Mouse (Mus musculus) lung, postnatal 36 days (tissue): Measurements from ENCODE around the gene Zswim4.

Experiments
- DNase-seq: peaks from one replicate; pipeline ENCODE4 v3.0.0; 2022; ENCODE audit warnings: mixed read lengths

Gene Zswim4

GRCm38 (mm10) chr8:84236998-84237473 is at the start of gene Zswim4:
TSS of gene Zswim4 (minus strand) at chr8:84237055.
- peak; percentile 99 for DNase-seq

GRCm38 (mm10) chr8:84285665-84286064 is 48.8 kb upstream of the Zswim4 start:
- DNase-seq: peak; percentile 78

DNA sequence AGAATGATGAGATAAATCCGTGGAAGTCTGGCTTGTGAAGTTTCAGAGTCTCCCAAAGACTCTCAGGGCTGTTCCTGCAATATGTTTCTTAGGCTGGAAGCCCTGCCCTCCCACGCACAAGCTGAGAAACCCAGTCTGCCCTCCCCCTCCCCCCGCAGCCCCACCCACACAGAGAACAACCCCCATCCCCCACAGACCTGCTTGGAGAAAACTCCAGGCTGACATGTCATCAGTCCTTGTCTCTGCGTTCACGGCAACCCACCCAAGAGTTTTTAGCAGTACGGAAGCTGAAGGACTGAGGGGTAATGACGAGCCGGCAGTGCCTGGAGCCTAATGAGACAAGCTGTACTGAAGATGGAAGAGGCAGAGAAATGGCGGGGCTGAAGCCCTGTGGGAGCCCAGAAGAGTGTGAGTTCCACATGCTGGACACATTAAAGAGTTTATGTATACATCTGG is 47.8 kb upstream of the Zswim4 start:
- DNase-seq: peak; percentile 46

DNA sequence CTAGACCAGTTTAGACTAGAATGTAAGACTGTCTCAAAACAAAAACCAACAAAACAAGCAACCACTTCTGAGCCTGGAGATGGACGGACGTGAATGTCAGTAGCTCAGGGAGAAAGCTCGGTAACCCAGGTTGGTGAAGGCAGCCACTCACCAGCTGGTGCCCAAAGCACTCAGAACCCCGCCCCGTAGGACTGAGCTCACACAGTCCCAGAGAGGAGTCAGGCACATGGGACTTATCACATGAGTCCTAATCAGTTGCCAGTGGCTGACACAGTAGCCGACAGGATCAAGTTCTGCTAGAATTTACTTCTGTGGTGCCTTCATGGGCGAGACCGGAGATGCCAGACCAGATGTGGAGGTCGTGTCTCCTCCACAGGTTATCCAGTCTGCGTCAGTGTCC is 43.9 kb upstream of the Zswim4 start:
- DNase-seq: no peak

DNA sequence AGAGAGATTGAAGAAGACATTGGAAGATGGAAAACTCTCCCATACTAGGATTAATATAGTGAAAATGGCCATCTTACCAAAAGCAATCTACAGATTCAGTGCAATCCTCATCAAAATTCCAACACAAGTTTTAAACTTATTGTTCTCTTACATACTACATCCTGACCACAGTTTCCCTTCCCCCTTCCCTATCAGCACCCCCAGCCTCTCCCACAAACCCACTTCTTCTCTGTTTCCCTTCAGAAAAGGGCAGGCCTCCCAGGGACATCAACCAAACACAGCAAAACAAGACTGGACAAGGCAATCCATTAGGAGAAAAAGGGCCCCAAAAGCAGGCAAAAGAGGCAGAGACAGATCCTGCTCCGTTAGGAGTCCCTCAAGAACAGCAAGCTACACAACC is 39.6 kb upstream of the Zswim4 start:
- no peak for DNase-seq

DNA sequence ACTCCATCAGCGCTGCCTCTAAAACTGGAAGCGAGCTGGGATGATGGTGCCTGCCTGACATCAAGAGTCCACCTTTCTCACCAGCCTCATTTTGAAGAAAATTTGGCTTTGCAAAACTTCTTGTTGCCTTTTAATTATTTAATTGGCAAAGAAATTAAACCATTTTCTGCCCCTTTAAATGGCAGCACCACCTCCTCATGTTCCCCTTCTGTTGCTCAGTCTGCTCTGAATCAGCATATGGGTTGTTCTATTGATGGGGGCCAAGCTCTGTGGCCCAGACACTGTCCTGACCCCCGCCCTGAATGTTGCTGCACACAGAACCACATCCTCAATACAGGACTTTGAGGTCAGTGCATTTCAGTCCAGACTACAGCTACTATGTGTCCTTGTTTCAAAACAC is 37.1 kb upstream of the Zswim4 start:
- DNase-seq: no peak

DNA sequence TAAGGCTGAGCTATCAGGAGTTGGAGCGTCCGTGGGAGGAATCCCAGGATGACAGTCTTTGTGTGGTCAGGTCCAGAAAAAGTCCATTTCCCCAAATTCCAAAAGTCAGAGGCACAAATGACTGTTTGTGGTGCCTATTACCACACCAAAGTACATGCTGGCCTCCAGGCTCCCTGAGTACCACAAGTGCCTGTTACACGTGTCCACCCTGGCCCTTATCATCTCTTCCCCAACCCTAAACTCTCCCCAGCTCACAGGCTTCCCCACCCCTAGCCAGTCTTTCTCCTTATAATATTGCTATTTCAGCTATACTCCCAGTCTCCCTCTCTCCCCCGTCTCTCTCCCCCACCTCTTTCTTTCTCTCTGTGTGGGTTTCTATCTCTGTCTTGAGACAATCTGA is 35.4 kb upstream of the Zswim4 start:
- no peak for DNase-seq

GRCm38 (mm10) chr8:84269950-84270773 is 33.3 kb upstream of the Zswim4 start, which contains the start of gene Ccdc130:
TSS of gene Ccdc130 (minus strand) at chr8:84270380.
- DNase-seq: peak; percentile 100

DNA sequence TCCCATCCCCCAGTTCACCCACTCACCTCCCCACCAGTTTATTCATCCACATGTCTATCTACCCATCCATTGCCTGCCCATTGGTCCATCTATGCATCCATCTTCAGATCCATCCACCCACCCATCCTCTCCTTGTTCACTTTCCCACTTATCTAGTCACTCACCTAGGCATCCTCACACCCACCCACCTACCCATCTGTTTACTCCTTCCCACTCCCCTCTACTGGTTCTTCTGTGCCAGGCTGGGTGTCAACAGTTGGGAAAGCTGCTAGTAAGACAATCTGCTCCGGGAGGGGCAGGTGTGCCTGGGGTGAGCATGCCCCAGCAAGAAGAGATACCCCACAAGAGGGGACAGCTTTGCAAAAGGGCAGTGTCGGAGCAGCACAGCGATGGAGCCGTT is 24.2 kb upstream of the Zswim4 start:
- no peak for DNase-seq

DNA sequence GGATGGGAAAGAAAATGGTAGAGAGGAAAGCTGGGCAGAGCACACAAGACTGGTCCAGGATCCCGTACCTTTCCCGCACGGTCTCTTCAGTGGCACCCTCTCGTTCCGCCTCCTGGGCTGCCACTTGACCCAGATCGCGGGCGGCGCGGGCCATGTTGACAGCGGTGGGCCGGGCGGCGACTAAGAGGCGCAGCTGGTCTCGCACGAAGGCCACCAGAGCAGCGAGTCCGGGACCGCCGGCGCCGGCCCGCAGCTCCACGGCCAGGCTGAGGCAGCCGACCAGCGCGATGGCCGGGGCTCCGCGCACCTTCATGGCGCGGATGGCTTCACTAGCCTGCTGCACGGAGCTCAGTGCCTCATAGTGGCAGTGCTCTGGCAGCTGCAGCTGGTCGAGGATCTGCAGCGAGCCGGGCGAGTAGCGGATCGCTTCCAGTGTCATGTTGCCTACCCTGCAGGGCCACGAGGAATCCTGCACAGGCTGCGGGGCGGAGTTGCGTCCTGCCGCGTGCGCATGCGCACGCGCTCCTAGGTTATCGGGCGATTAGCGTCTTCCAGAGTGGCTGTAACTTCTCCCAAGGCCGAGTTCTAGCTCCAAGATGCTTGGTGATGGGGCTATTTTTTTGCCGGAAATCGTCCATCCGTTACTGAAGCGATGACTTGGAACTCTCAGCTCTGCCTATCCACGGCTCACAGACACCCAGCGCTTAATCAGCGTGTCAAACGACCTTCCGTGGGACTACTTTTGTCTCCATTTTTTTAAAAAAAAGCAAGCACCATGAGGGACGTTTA is 20.2 kb upstream of the Zswim4 start, which contains the start of gene Mri1:
Gene Mri1 (minus strand): TSS at position 505 of the 789 bp plus-strand sequence.
- DNase-seq: peak; percentile 87

DNA sequence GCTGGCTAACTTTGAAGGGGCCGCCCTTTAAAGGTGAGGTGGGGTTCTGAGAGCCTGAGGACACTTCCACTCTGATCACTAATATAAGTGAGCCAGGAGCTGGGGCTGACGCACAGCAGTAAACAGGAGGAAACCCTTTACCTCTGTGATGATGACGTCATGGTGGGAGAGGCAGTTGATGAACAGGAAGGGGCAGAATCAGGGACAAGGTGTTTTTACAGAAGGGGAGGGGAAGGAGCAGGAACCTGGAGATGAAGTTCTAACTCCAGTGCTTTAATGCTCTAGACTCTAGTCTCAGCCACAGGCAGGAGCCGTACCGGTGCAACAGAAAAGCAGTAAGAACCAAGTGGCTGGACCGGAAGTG is 19.6 kb upstream of the Zswim4 start:
- DNase-seq: peak; percentile 67

- DNase-seq: no peak
Observed at GRCm38 (mm10) chr8:84255858-84256257, 19.0 kb upstream of the Zswim4 start.

GRCm38 (mm10) chr8:84249257-84250170 is 12.7 kb upstream of the Zswim4 start, which contains the start of gene D8Ertd738e:
TSS of gene D8Ertd738e (minus strand) at chr8:84249719.
- peak; percentile 96 for DNase-seq

DNA sequence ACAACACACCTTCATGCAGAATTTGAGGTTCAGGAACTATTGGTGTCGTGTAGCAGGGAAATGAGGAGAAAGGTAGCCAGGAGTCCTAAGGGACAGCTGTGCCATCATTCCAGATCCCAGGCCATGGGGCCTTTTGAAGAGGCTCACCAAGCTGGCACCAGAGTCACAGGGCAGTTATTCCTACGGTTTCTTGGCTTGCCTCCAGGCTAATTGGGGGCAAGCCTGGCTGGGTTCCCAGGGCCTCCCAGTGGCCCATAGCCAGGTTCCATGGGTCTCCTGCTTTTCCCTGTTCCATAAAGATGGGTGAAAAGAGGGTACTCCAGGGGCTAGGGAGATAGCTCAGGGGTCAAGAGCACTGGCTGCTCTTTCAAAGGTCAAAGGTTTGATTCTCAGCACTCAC is 5.0 kb upstream of the Zswim4 start:
- no peak for DNase-seq

GRCm38 (mm10) chr8:84241167-84241566 is 4.3 kb upstream of the Zswim4 start:
- no peak for DNase-seq

DNA sequence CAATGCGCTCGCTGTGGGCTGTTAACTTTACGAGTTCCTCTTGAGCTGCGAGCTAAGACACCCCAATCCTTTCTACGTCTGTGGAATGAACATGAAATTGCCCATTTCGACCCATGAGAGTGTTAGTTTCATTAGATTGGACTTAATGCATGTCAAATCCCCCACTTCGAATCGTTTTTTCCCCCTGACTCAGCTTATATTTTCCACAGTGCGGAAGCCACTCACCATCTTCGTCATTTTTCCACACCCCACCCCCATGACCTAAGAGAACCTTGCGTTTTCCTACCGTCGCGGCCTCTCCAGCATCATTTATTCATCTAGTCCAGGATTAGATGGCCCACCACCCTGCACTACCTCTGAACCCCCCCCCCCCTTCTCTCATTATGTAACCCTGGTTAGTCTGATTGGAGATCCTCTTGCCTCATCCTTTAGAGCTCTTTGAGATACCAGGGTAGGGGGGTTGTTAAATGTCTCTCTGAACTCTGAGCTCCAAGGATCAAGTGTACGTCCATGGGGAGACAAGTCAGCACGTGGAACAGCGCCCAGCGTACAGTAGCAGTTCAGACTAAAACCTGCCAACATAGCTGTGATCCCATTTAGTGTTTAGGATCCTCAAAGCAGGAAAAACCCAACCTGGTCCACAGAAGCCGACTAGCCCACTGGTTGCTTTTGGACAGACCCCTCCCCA is 831 bp upstream of the Zswim4 start:
- DNase-seq: peak; percentile 46

- no peak for DNase-seq
Observed at GRCm38 (mm10) chr8:84236410-84236997, 351 bp downstream of the Zswim4 start.

GRCm38 (mm10) chr8:84235746-84236409 is 977 bp downstream of the Zswim4 start:
- no peak for DNase-seq

GRCm38 (mm10) chr8:84233055-84233454 is 3.8 kb downstream of the Zswim4 start:
- peak; percentile 32 for DNase-seq

- DNase-seq: no peak
Observed at GRCm38 (mm10) chr8:84230735-84231134, 6.1 kb downstream of the Zswim4 start.
